Mouse (Mus musculus) spleen, adult 2 months (tissue): Measurements from ENCODE around the gene Fgfr1op.
"Not testable (repeated sequence)": the region's sequence is repeated elsewhere in the genome, so short reads cannot be mapped to it uniquely, and the experiment has no call there.

Experiments used
- CTCF ChIP-seq: fragments of 200-500 bp; IDR thresholded peaks from 2 replicates; pipeline ENCODE4 v1.5.1; 2011; ENCODE audit warnings: mild to moderate bottlenecking, inconsistent platforms; ENCODE audit not compliant: insufficient read depth, insufficient read length, insufficient replicate concordance; ENCODE audit errors: extremely low read depth
- POLR2A ChIP-seq: fragments of 200-500 bp; IDR thresholded peaks from 2 replicates; pipeline ENCODE4 v1.6.1; 2011; ENCODE audit warnings: low read depth, low read length, inconsistent platforms

DNA sequence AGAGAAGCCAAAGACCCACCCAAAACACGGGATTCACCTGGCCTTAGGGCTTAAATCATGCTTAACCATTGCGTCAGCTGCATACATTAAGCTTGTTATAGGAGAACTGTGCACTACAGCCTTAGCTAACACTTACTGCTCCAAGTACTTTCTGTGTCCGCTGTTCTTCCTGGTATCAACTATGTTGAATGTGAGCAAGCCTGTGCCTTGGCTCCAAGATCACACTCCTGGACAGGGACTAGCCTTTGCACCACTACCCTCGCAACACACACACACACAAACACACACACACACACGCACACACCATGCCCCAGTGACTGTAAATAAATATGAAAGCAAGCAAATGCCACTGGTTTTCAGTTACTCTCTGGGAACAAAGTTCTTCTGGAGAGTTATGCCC is 18.4 kb upstream of the Fgfr1op start:
- not testable (repeated sequence) for TF ChIP-seq CTCF, POLR2A
